Mouse (Mus musculus): ENCODE measurements around the gene Supt4a.

DNA sequence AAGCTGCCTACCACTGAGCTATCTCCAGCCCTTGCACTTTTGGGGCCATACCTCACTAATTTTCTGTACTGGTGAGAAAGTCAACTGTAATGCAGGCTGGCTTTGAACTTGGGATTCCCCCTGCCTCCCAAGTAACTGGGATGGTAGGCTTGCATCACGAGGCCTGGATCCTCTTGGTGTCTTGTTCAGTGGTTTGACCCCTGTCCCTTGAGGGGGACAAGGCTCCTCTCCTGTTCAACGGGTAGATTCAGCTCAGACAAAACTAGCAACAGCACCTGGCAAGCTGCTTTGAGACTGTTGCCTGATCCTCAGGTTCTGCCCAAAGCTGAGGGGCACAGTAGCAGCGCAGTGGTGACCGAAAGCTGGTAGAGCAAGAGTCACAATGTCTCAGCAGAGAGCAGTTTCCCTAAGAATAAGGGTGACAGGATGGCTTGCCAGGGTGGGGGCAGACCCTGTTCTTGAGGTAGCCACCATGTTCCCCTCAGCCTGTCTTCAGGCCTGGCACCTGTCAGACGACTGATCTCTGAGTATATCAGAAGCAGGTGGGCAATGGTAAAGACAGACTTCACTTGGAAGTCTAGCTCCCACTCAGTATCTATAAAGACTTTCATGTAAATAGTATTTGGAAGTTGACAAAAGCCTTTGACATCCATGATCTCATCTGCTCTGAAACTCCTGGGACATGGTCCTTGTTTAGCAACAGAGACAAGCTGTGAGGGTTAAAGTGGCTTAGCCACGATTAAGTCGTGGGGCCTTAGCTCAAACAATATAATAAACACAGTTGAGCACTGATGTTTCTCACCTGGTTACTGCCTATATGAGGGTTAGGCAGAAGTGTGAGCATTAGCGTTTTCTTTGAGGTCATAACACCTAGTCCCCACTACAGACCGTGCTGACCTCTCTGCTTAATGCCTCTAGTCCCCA is 8.5 kb downstream of the Supt4a start:
- no peak for TF ChIP-seq GATA1 (IDR thresholded peaks at IDR 0.05; ENCODE audit: borderline replicate concordance, low read length)
- TF ChIP-seq FLI1 (IDR thresholded peaks at IDR 0.05; ENCODE audit: low read length): no peak

Data from megakaryocyte, embryonic 14.5 days (primary cell).